Mouse (Mus musculus): ENCODE data around the gene Clec2e. TPM values are rescaled to one million over a fixed set of nuclear protein-coding genes. Genes with fewer than 3 reads are reported as not detected.

Gene Clec2e
- polyA plus RNA-seq, 1 experiment, result not detected

DNA sequence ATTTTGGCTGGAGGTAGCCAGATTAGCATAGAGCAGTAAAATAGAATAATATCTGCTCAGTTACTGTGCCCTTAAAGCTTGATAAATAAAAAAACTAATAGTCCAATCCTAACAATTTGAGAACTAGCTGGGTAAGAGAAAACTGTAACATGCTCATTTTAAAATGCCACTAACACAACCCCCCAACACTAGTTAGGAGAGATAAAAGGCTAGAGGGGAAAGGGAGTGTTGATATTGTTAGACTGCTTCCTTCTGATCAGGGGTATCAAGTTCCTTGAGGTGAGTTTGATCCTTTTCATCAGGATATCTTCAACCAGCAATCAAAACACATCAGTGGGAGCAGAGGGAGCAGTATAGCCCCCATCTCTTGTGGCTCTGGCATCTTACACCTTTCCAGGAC is 58.2 kb downstream of the Clec2e start:
- H3K27me3 ChIP-seq (replicated peaks; ENCODE audit: control insufficient read depth, insufficient read depth, low read length), result no peaks in the 10 kb centered on the region
- DNase-seq, result no peak
- H3K36me3 ChIP-seq (ENCODE audit: control insufficient read depth, insufficient read depth, low read length), result no peaks in the 10 kb centered on the region
- TF ChIP-seq POLR2A (IDR thresholded peaks at IDR 0.05; ENCODE audit: low read depth, low read length), result no peak
- no peak for TF ChIP-seq CTCF (conservative IDR thresholded peaks at IDR 0.05; ENCODE audit: insufficient read depth, insufficient read length, low read depth, low read length)
- H3K4me3 ChIP-seq (ENCODE audit: insufficient read depth, low read depth, low read length), result no peak overlapping the region
- no peaks in the 10 kb centered on the region for H3K4me1 ChIP-seq (ENCODE audit: control insufficient read depth, insufficient read depth, low read length)
- no peak overlapping the region for H3K27ac ChIP-seq (ENCODE audit: insufficient read depth, low read depth, low read length)

Other genes with a start within 250 kb of the Clec2e start
- 0.10 and 0.50 TPM in 2 replicates for gene Clec2i, start 213.3 kb downstream of the Clec2e start, polyA plus RNA-seq (2012; rRNA removed)
- gene BC035044, start 209.8 kb downstream of the Clec2e start, polyA plus RNA-seq (2012; rRNA removed), result 0.45 and 1.6 TPM in 2 replicates
- not detected in 2 replicates for gene Clec2g, start 166.5 kb downstream of the Clec2e start, polyA plus RNA-seq (2012; rRNA removed)
- 0.16 and 0.65 TPM in 2 replicates for gene Klrb1f, start 55.0 kb downstream of the Clec2e start, polyA plus RNA-seq (2012; rRNA removed)
- gene Clec2d, start 79.7 kb upstream of the Clec2e start, polyA plus RNA-seq (2012; rRNA removed), result 42.9 and 67.0 TPM in 2 replicates
- 0.11 and 0.78 TPM in 2 replicates for gene Cd69, start 174.5 kb upstream of the Clec2e start, polyA plus RNA-seq (2012; rRNA removed)
- gene 4922502D21Rik, start 230.9 kb upstream of the Clec2e start, polyA plus RNA-seq (2012; rRNA removed), result 0.09 and 0.12 TPM in 2 replicates
- 0.34 and 0.63 TPM in 2 replicates for gene Clec12a, start 241.8 kb upstream of the Clec2e start, polyA plus RNA-seq (2012; rRNA removed)

Data from kidney, adult 2 months (tissue).